21 mouse cellular contexts compared by ENCODE assay signal in the genomic region with DNA sequence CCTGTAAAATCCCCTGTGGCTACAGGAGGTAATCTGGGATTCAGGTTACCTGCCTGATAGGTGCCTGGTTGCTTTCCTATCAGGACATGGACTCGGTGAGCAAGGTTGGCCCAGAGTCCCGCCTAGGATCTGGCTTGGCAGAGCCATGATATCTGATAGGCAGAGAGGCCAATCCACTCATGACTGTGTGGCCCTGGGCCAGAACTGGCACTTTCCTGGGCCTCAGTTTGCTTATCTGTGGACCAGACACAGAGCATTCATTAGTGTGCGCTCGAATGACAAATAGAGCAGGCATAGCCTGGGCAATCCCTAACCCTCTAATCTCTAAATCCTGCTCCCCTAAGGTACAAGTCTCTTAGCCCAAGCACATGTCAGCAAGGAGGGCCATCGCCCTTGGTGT. TPM values are rescaled to one million over a fixed set of nuclear protein-coding genes. Genes with fewer than 3 reads are reported as not detected.
A peak's percentile ranks its signal among the peaks of the same experiment; 100 is the strongest.
DNase-seq lines count a peak whose midpoint lies in the region; ATAC-seq and TF ChIP-seq lines count a peak whose summit lies in the region.
"Had no signal": no experiment of that assay in that cellular context is flagged by ENCODE, and none has a peak within 500 bp of the region (broad histone marks: within the 10 kb centered on the region; RNA-seq: fewer than 3 reads in every experiment).

No protein-coding gene starts in this region.

- ATAC-seq in embryonic facial prominence, embryonic 14.5 days (ENCODE audit: low read depth): peak; percentile 8; the same call in 1 of the 2 replicates
- ATAC-seq in liver, embryonic 16.5 days (ENCODE audit: low read depth): peak; percentile 61
- ATAC-seq: forebrain, embryonic 13.5 days; intestine, postnatal 0 days had no signal

- no peak overlapping the region for H3K27ac ChIP-seq in embryonic facial prominence, embryonic 14.5 days (replicated peaks; ENCODE audit: low read depth, low read length)
- no peak overlapping the region for H3K27ac ChIP-seq in embryonic facial prominence, embryonic 10.5 days (replicated peaks)
- peak overlapping the region; percentile 87 for H3K27ac ChIP-seq in left cerebral cortex, adult 2 months
- peak overlapping the region; percentile 23 for H3K27ac ChIP-seq in liver, embryonic 16.5 days (ENCODE audit: low read length)
- H3K27ac ChIP-seq: forebrain, embryonic 13.5 days; heart, embryonic 13.5 days; hindbrain, embryonic 12.5 days; lung, embryonic 15.5 days; neural tube, embryonic 15.5 days; stomach, embryonic 15.5 days had no signal

- 71% methylated on average over 5 of the region's 5 CpGs for WGBS in embryonic facial prominence, embryonic 14.5 days
- 80% methylated on average over 5 of the region's 5 CpGs for WGBS in embryonic facial prominence, embryonic 10.5 days
- 24% methylated on average over 5 of the region's 5 CpGs for WGBS in liver, embryonic 16.5 days (ENCODE audit: insufficient replicate concordance)

- no peak overlapping the region for H3K4me3 ChIP-seq in embryonic facial prominence, embryonic 14.5 days (ENCODE audit: low read depth, low read length)
- H3K4me3 ChIP-seq in embryonic facial prominence, embryonic 10.5 days: no peak overlapping the region
- H3K4me3 ChIP-seq in left cerebral cortex, adult 2 months: no peak overlapping the region
- no peak overlapping the region for H3K4me3 ChIP-seq in liver, embryonic 16.5 days (ENCODE audit: low read depth, low read length)
- H3K4me3 ChIP-seq: forebrain, embryonic 13.5 days; heart, embryonic 13.5 days; hindbrain, embryonic 12.5 days; lung, embryonic 15.5 days; neural tube, embryonic 15.5 days; stomach, embryonic 15.5 days had no signal

- H3K4me2 ChIP-seq in embryonic facial prominence, embryonic 14.5 days (ENCODE audit: low read depth, low read length): no peak overlapping the region
- H3K4me2 ChIP-seq in liver, embryonic 16.5 days (ENCODE audit: low read depth, low read length): no peak overlapping the region
- H3K4me2 ChIP-seq: forebrain, embryonic 13.5 days; heart, embryonic 13.5 days; hindbrain, embryonic 12.5 days; lung, embryonic 15.5 days; neural tube, embryonic 15.5 days; stomach, embryonic 15.5 days had no signal

- no peak overlapping the region for H3K9ac ChIP-seq in embryonic facial prominence, embryonic 14.5 days (ENCODE audit: low read depth, low read length)
- H3K9ac ChIP-seq in liver, embryonic 16.5 days (ENCODE audit: low read depth, low read length): 0 out of 2 replicates have a peak overlapping the region, but pooled peaks have one; percentile 6
- H3K9ac ChIP-seq: forebrain, embryonic 13.5 days; heart, embryonic 13.5 days; hindbrain, embryonic 12.5 days; lung, embryonic 15.5 days; neural tube, embryonic 15.5 days; stomach, embryonic 15.5 days had no signal

- H3K36me3 ChIP-seq in embryonic facial prominence, embryonic 14.5 days (ENCODE audit: control insufficient read depth, insufficient read depth, low read length): no peaks in the 10 kb centered on the region
- no peaks in the 10 kb centered on the region for H3K36me3 ChIP-seq in embryonic facial prominence, embryonic 10.5 days (replicated peaks)
- H3K36me3 ChIP-seq in liver, embryonic 16.5 days (ENCODE audit: control insufficient read depth, insufficient read depth): no peaks in the 10 kb centered on the region
- H3K36me3 ChIP-seq: heart, embryonic 13.5 days; hindbrain, embryonic 12.5 days; lung, embryonic 15.5 days; neural tube, embryonic 15.5 days; stomach, embryonic 15.5 days had no signal

- intact Hi-C loops in left cerebral cortex, adult 2 months (cut with DNase I): loop anchor here (2.0 kb wide), 3 partner anchors 17 to 101 kb away; no protein-coding TSS in a partner anchor

- 0 out of 2 replicates have a peak, but pooled peaks cover 6% of the 10 kb centered on the region for H3K4me1 ChIP-seq in embryonic facial prominence, embryonic 14.5 days (ENCODE audit: control insufficient read depth, insufficient read depth, low read length)
- peaks cover 75% of the 10 kb centered on the region for H3K4me1 ChIP-seq in embryonic facial prominence, embryonic 10.5 days
- H3K4me1 ChIP-seq in liver, embryonic 16.5 days (ENCODE audit: control insufficient read depth, low read depth, low read length): peaks cover 60% of the 10 kb centered on the region
- H3K4me1 ChIP-seq: neural tube, embryonic 15.5 days had no signal

- no peak for TF ChIP-seq CTCF in left cerebral cortex, adult 2 months (IDR thresholded peaks at IDR 0.05)

- H3K9me3 ChIP-seq in embryonic facial prominence, embryonic 14.5 days (ENCODE audit: control insufficient read depth, low read length): no peaks in the 10 kb centered on the region
- no peaks in the 10 kb centered on the region for H3K9me3 ChIP-seq in embryonic facial prominence, embryonic 10.5 days
- H3K9me3 ChIP-seq in liver, embryonic 16.5 days (replicated peaks; ENCODE audit: control insufficient read depth, low read length): no peaks in the 10 kb centered on the region
- H3K9me3 ChIP-seq: forebrain, embryonic 13.5 days; heart, embryonic 13.5 days; hindbrain, embryonic 12.5 days; lung, embryonic 15.5 days; neural tube, embryonic 15.5 days; stomach, embryonic 15.5 days had no signal

- DNase-seq in embryonic facial prominence, embryonic 14.5 days (ENCODE audit: low spot score): no peak
- DNase-seq in embryonic facial prominence, embryonic 10.5 days (ENCODE audit: low spot score): no peak
- DNase-seq in left cerebral cortex, adult 2 months (ENCODE audit: extremely low spot score in 1 of 2, low spot score in 2 of 2): no peak
- no peak for DNase-seq in left cerebral cortex, adult 18-20 months (ENCODE audit: low spot score in 2 of 2)
- no peak for DNase-seq in cerebellum, postnatal 25 days
- DNase-seq in right cerebral cortex, adult 18-20 months: no peak
- DNase-seq: adrenal gland, postnatal 14 days; cerebellum, adult 8-10 months; gastrocnemius, postnatal 10 days; kidney, postnatal 25 days; lung, postnatal 36 days; retina, postnatal 1 day; thymus, postnatal 36 days had no signal

- no peaks in the 10 kb centered on the region for H3K27me3 ChIP-seq in embryonic facial prominence, embryonic 14.5 days (replicated peaks; ENCODE audit: control insufficient read depth, insufficient read depth, low read length)
- no peaks in the 10 kb centered on the region for H3K27me3 ChIP-seq in embryonic facial prominence, embryonic 10.5 days (replicated peaks; ENCODE audit: low read depth, poor library complexity, severe bottlenecking)
- H3K27me3 ChIP-seq in liver, embryonic 16.5 days (ENCODE audit: control insufficient read depth, insufficient read depth, low read depth, low read length): no peaks in the 10 kb centered on the region
- H3K27me3 ChIP-seq: forebrain, embryonic 13.5 days; heart, embryonic 13.5 days; hindbrain, embryonic 12.5 days; lung, embryonic 15.5 days; neural tube, embryonic 15.5 days; stomach, embryonic 15.5 days had no signal

RNA-seq across cellular contexts. Expression of a gene that starts 27.1 kb away (rescaled TPM):
- 1,079 and 1,109 TPM in 2 replicates for polyA plus RNA-seq in embryonic facial prominence, embryonic 14.5 days (2014; fragmentation: Nextera tagmentation; extraction: Ambion mirVana)
- 1,047 and 1,078 TPM in 2 replicates for polyA plus RNA-seq in embryonic facial prominence, embryonic 10.5 days (2016; fragmentation: Nextera tagmentation; extraction: Ambion mirVana)
- 100 to 1,000 TPM; 273 to 308 TPM for total RNA-seq in left cerebral cortex, adult 2 months (2021)
- total RNA-seq in left cerebral cortex, adult 18-20 months (2021): 100 to 1,000 TPM; 275 to 295 TPM
- 452 and 501 TPM in 2 replicates for polyA plus RNA-seq in liver, embryonic 16.5 days (2015; fragmentation: Nextera tagmentation; extraction: Ambion mirVana)

RNA-seq across cellular contexts. Expression of a gene that starts 33.7 kb away (rescaled TPM):
- polyA plus RNA-seq in embryonic facial prominence, embryonic 14.5 days (2014; fragmentation: Nextera tagmentation; extraction: Ambion mirVana): 44.0 and 48.4 TPM in 2 replicates
- polyA plus RNA-seq in embryonic facial prominence, embryonic 10.5 days (2016; fragmentation: Nextera tagmentation; extraction: Ambion mirVana): 29.5 and 30.8 TPM in 2 replicates
- 100 to 1,000 TPM; 105 to 115 TPM for total RNA-seq in left cerebral cortex, adult 2 months (2021)
- total RNA-seq in left cerebral cortex, adult 18-20 months (2021): 100 to 1,000 TPM; 106 to 111 TPM
- 2.1 and 2.7 TPM in 2 replicates for polyA plus RNA-seq in liver, embryonic 16.5 days (2015; fragmentation: Nextera tagmentation; extraction: Ambion mirVana)

RNA-seq across cellular contexts. Expression of a gene that starts 36.0 kb away (rescaled TPM):
- polyA plus RNA-seq in embryonic facial prominence, embryonic 14.5 days (2014; fragmentation: Nextera tagmentation; extraction: Ambion mirVana): 37.9 and 45.1 TPM in 2 replicates
- 43.2 and 46.1 TPM in 2 replicates for polyA plus RNA-seq in embryonic facial prominence, embryonic 10.5 days (2016; fragmentation: Nextera tagmentation; extraction: Ambion mirVana)
- 10 to 100 TPM; 16.0 to 18.7 TPM for total RNA-seq in left cerebral cortex, adult 2 months (2021)
- 10 to 100 TPM; 15.6 to 19.4 TPM for total RNA-seq in left cerebral cortex, adult 18-20 months (2021)
- polyA plus RNA-seq in liver, embryonic 16.5 days (2015; fragmentation: Nextera tagmentation; extraction: Ambion mirVana): 34.3 and 36.5 TPM in 2 replicates

RNA-seq across cellular contexts. Expression of a gene that starts 45.1 kb away (rescaled TPM):
- 21.5 and 30.3 TPM in 2 replicates for polyA plus RNA-seq in embryonic facial prominence, embryonic 14.5 days (2014; fragmentation: Nextera tagmentation; extraction: Ambion mirVana)
- 6.0 and 6.4 TPM in 2 replicates for polyA plus RNA-seq in embryonic facial prominence, embryonic 10.5 days (2016; fragmentation: Nextera tagmentation; extraction: Ambion mirVana)
- total RNA-seq in left cerebral cortex, adult 2 months (2021): 10 to 100 TPM; 12.2 to 14.1 TPM
- 10 to 100 TPM; 12.5 to 12.7 TPM for total RNA-seq in left cerebral cortex, adult 18-20 months (2021)
- 31.3 and 37.5 TPM in 2 replicates for polyA plus RNA-seq in liver, embryonic 16.5 days (2015; fragmentation: Nextera tagmentation; extraction: Ambion mirVana)

RNA-seq across cellular contexts. Expression of a gene that starts 45.3 kb away (rescaled TPM):
- 60.9 and 66.1 TPM in 2 replicates for polyA plus RNA-seq in embryonic facial prominence, embryonic 14.5 days (2014; fragmentation: Nextera tagmentation; extraction: Ambion mirVana)
- polyA plus RNA-seq in embryonic facial prominence, embryonic 10.5 days (2016; fragmentation: Nextera tagmentation; extraction: Ambion mirVana): 40.1 and 40.4 TPM in 2 replicates
- 10 to 100 TPM; 38.4 to 38.6 TPM for total RNA-seq in left cerebral cortex, adult 2 months (2021)
- 10 to 100 TPM; 35.3 to 36.5 TPM for total RNA-seq in left cerebral cortex, adult 18-20 months (2021)
- polyA plus RNA-seq in liver, embryonic 16.5 days (2015; fragmentation: Nextera tagmentation; extraction: Ambion mirVana): 17.2 and 18.8 TPM in 2 replicates

Comparison
In these comparisons a context has a peak if more than half of its experiments do, and no peak if none do; other contexts are left out.
1. H3K27ac ChIP-seq: peak in left cerebral cortex, adult 2 months (single experiment) and liver, embryonic 16.5 days (single experiment); none in embryonic facial prominence, embryonic 14.5 days (single experiment) and embryonic facial prominence, embryonic 10.5 days (single experiment).